Mouse (Mus musculus) neural tube, embryonic 13.5 days (tissue): ENCODE measurements around the gene Qrich2. TPM values are rescaled to one million over a fixed set of nuclear protein-coding genes. Genes with fewer than 3 reads are reported as not detected.
"Not testable (repeated sequence)": the region's sequence is repeated elsewhere in the genome, so short reads cannot be mapped to it uniquely, and the experiment has no call there.

Experiments used
- ATAC-seq: fragments of 200-750 bp; cut with Nextera tagmentation; 2 replicates; pipeline ENCODE4 v1.8.0; 2017; ENCODE audit warnings: low read depth, mild to moderate bottlenecking, moderate TSS enrichment, moderate library complexity
- H3K27ac ChIP-seq: fragments of 300-500 bp; sonication (generic); replicated peaks from 2 replicates; pipeline ENCODE4 v1.5.1; 2015; ENCODE audit warnings: moderate library complexity, mild to moderate bottlenecking, inconsistent platforms
- H3K27me3 ChIP-seq: fragments of 300-500 bp; sonication (generic); 2 replicates; pipeline ENCODE4 v1.6.1; 2015; ENCODE audit warnings: mild to moderate bottlenecking, inconsistent platforms
- H3K36me3 ChIP-seq: fragments of 300-500 bp; sonication (generic); 2 replicates; pipeline ENCODE4 v1.6.1; 2015; ENCODE audit warnings: mild to moderate bottlenecking, inconsistent platforms
- H3K4me1 ChIP-seq: fragments of 300-500 bp; sonication (generic); replicated peaks from 2 replicates; pipeline ENCODE4 v1.6.1; 2015; ENCODE audit warnings: inconsistent platforms
- H3K4me2 ChIP-seq: fragments of 300-500 bp; sonication (generic); 2 replicates; pipeline ENCODE4 v1.6.1; 2015; ENCODE audit warnings: inconsistent platforms, mild to moderate bottlenecking, moderate library complexity
- H3K4me3 ChIP-seq: fragments of 300-500 bp; sonication (generic); 2 replicates; pipeline ENCODE4 v1.5.1; 2015; ENCODE audit warnings: mild to moderate bottlenecking, inconsistent platforms
- H3K9ac ChIP-seq: fragments of 300-500 bp; sonication (generic); 2 replicates; pipeline ENCODE4 v1.6.1; 2015; ENCODE audit warnings: moderate library complexity, mild to moderate bottlenecking, inconsistent platforms
- H3K9me3 ChIP-seq: fragments of 300-500 bp; sonication (generic); 2 replicates; pipeline ENCODE4 v1.6.1; 2016; ENCODE audit warnings: inconsistent platforms
- WGBS: fragments of 180-500 bp; shearing (Covaris S2); methylation state at CpG from one replicate; pipeline ENCODE4 v1.1.7; 2015; 5-methylcytosine and 5-hydroxymethylcytosine counted together
- polyA plus RNA-seq: library from polyadenylated mRNA; unstranded; fragments of >200 nt; fragmentation: Nextera tagmentation; extraction: Ambion mirVana; gene quantifications from 2 replicates; pipeline ENCODE4 v1.2.1, GENCODE M21; 2015

Qrich2 gene
- polyA plus RNA-seq, 1 experiment from 2014 or later, result not detected

DNA sequence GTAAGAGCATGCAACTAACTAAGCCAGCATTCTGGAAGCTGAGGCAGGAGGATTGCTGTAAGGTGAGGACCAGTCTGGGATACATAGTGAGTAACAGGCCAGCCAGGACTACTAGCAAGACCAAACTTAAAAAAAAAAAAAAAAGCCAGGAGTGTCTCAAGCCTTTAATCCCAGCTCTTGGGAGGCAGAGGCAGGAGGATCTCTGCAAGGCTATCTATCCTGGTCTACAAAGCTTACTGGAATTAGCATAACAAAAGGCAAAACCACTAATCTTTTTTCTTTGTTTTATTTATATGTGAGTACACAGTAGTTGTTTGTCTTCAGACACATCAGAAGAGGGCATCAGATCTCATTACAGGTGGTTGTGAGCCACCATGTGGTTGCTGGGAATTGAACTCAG, 22.2 kb upstream of the Qrich2 start:
- ATAC-seq, result no peak
- no peak overlapping the region for H3K4me2 ChIP-seq

DNA sequence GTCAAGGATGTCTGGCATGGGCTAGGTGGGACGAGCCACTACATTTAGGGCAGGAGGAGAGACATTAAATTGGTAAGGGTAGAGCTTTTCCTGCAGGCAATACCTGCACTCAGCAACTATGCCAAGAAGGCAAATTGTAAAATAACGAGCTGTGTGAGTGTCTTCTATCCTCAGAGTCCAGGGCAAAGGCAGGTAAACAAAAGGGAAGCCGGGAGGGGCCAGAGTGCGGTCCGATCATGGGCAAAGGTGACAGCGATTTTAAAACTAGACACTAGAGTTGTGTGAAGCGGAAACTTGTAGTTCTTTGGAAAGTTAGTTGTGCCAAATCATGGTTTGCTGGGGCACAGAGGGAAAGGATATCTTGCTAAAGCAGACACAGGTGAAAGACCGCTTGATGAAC, 18.2 kb upstream of the Qrich2 start:
- H3K36me3 ChIP-seq, result peaks cover 86% of the 10 kb centered on the region
- no peak for ATAC-seq

More for the DNA sequence above, 22.2 kb upstream of the Qrich2 start:
- H3K4me3 ChIP-seq, result peak overlapping the region; percentile 95; the same call in 1 of the 2 replicates
- no peaks in the 10 kb centered on the region for H3K27me3 ChIP-seq
- H3K27ac ChIP-seq, result no peak overlapping the region
- H3K4me1 ChIP-seq, result peaks cover 17% of the 10 kb centered on the region
- H3K9me3 ChIP-seq, result no peaks in the 10 kb centered on the region
- peaks cover 50% of the 10 kb centered on the region for H3K36me3 ChIP-seq
- no peak overlapping the region for H3K9ac ChIP-seq

GRCm38 (mm10) chr11:116481776-116482175, 15.7 kb upstream of the Qrich2 start:
- Histone ChIP-seq H3K27ac (no peak overlapping the region), H3K27me3 (no peaks in the 10 kb centered on the region), H3K9ac (no peak overlapping the region), H3K36me3 (peaks cover 97% of the 10 kb centered on the region), H3K4me1 (no peaks in the 10 kb centered on the region), H3K4me3 (no peak overlapping the region), H3K4me2 (no peak overlapping the region), H3K9me3 (no peaks in the 10 kb centered on the region)
- no peak for ATAC-seq
- 79% methylated on average over 7 of the region's 7 CpGs for WGBS

More for the DNA sequence above, 18.2 kb upstream of the Qrich2 start:
- Histone ChIP-seq H3K27me3 (no peaks in the 10 kb centered on the region), H3K4me3 (no peak overlapping the region), H3K9me3 (no peaks in the 10 kb centered on the region), H3K27ac (no peak overlapping the region), H3K4me2 (no peak overlapping the region), H3K9ac (no peak overlapping the region), H3K4me1 (peaks cover 8% of the 10 kb centered on the region)
- 95% methylated on average over 8 of the region's 8 CpGs for WGBS

DNA sequence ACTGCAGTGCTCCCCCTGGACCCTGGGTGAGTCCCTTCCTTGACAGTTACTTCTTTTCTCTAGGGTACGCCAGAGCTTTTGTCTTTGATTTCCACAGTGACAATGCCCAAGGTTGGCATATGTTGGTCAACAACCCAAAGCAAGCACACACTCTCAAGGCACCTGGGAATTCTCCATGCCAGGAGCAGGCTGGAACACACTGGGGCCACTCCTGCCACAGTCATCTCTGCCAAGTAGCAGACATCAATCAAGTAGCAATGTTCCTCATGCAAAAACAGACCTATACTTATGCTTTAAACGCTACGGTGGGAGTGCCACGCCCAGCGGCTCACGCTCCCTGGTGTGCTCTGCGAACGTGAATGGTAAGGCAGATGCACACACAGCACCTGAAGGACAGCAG, 14.9 kb upstream of the Qrich2 start:
- Histone ChIP-seq H3K9ac (no peak overlapping the region), H3K27ac (no peak overlapping the region), H3K27me3 (no peaks in the 10 kb centered on the region), H3K4me1 (no peaks in the 10 kb centered on the region), H3K9me3 (no peaks in the 10 kb centered on the region), H3K4me3 (no peak overlapping the region), H3K4me2 (no peak overlapping the region), H3K36me3 (peaks cover 97% of the 10 kb centered on the region)
- WGBS, result 94% methylated on average over 8 of the region's 8 CpGs
- ATAC-seq, result no peak

DNA sequence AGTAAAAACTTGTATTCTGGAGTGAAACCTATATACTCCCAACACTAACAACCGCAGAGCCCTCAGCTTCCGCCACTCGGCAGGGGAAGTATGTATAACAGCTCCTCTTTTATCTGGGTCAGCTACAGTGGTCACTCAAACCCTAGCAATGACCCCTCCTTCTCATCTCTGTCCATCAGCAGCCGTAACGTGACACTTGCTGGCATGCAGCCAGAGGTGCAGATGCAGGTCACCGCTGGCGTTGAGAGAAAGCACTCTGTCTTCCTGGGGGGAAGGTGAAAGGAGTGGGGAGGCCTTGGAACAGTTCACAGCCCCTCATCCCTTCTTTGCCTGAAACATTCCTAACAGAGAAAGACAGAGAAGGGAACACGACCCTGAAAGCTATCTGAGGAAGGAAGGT, 13.8 kb upstream of the Qrich2 start:
- peaks cover 97% of the 10 kb centered on the region for H3K36me3 ChIP-seq
- 65% methylated on average over 8 of the region's 8 CpGs for whole genome bisulfite sequencing

DNA sequence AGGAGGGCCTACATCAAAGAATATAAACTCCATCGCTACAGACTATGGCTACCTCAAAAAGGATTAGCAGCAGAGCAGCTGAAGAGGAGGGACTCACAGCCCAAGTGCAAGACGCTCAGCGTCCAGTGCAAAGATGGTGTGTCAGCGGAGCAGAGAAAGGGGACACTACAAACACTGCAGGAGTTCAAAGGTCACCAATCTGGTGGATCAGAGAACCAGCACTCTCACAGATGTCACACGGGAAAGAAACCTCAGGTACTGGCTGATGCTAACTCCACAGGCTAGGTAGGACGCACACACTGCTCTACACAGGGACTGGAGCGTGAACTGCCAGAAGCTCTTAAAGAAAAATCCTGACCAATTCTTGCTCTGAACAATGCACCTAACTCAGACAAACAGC, 12.9 kb upstream of the Qrich2 start:
- 83% methylated on average over 7 of the region's 7 CpGs for WGBS
- no peaks in the 10 kb centered on the region for H3K9me3 ChIP-seq
- no peak overlapping the region for H3K9ac ChIP-seq
- ATAC-seq, result no peak
- no peak overlapping the region for H3K27ac ChIP-seq
- no peak overlapping the region for H3K4me2 ChIP-seq
- no peaks in the 10 kb centered on the region for H3K27me3 ChIP-seq
- H3K4me3 ChIP-seq, result no peak overlapping the region
- no peaks in the 10 kb centered on the region for H3K4me1 ChIP-seq
- H3K36me3 ChIP-seq, result peaks cover 97% of the 10 kb centered on the region

More for the DNA sequence above, 13.8 kb upstream of the Qrich2 start:
- Histone ChIP-seq H3K4me3 (no peak overlapping the region), H3K4me2 (no peak overlapping the region), H3K27ac (no peak overlapping the region), H3K9me3 (no peaks in the 10 kb centered on the region), H3K4me1 (no peaks in the 10 kb centered on the region), H3K27me3 (no peaks in the 10 kb centered on the region), H3K9ac (no peak overlapping the region)
- no peak for ATAC-seq

DNA sequence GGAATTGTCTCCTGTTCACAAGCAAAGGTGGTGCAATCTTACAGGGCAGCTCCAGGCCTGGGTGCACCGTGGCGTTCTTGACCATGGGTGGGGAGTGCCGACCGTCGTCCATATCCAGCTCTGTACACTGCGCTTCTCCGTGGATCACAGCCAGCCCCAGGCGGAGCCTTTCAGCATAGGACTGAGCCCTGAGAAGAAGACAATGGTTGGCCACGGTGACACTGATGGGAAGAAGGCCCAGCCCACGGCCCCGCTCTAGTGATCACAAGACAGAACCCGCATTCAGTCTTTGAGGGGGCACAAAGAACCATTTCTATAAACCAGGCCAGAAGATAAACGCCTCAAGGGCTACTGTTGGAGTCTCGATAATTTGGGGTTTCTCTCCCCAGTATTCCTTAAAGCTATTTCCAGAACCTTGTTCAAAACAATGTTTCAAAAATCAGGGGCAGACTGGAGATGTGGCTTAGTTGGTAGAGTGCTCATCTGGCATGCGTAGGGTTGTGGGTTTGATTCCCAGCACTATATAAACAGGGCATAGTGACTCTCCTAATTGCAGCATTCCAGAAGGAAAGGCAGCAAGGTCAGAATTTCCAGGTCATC, 11.2 kb upstream of the Qrich2 start:
- 82% methylated on average over 15 of the region's 15 CpGs for WGBS
- peaks cover 99% of the 10 kb centered on the region for H3K36me3 ChIP-seq
- ATAC-seq, result no peak

GRCm38 (mm10) chr11:116476696-116477095, 10.7 kb upstream of the Qrich2 start:
- Histone ChIP-seq H3K27ac (no peak overlapping the region), H3K9me3 (no peaks in the 10 kb centered on the region), H3K27me3 (no peaks in the 10 kb centered on the region), H3K9ac (no peak overlapping the region), H3K4me2 (no peak overlapping the region), H3K36me3 (peaks cover 99% of the 10 kb centered on the region), H3K4me3 (no peak overlapping the region), H3K4me1 (no peaks in the 10 kb centered on the region)
- no peak for ATAC-seq
- WGBS, result 91% methylated on average over 6 of the region's 6 CpGs

More for the DNA sequence above, 11.2 kb upstream of the Qrich2 start:
- no peaks in the 10 kb centered on the region for H3K9me3 ChIP-seq
- no peak overlapping the region for H3K27ac ChIP-seq
- no peaks in the 10 kb centered on the region for H3K27me3 ChIP-seq
- H3K4me3 ChIP-seq, result no peak overlapping the region
- H3K4me1 ChIP-seq, result no peaks in the 10 kb centered on the region
- H3K4me2 ChIP-seq, result no peak overlapping the region
- H3K9ac ChIP-seq, result no peak overlapping the region

DNA sequence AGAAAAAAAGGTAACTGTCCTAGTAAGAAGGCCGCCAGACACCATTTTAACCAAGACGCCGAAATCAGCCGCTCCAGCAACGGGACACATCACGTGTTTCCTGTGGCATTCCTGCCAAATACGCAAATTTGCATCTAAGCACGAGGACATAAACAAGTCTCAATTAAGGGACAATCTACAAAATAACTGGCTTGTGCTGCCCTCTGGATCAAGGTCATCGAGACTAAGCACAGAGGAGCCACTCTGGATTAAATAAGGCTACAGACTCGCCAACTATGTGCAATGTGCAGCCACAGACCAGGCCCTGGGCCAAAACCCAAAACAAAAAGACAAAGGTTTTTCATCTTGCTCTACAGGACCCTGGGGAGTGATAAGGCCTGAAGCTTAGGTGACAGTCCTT, 10.0 kb upstream of the Qrich2 start:
- Histone ChIP-seq H3K27me3 (no peaks in the 10 kb centered on the region), H3K9ac (no peak overlapping the region), H3K36me3 (peaks cover 99% of the 10 kb centered on the region), H3K27ac (no peak overlapping the region; the same call in 1 of the 2 replicates), H3K4me2 (no peak overlapping the region), H3K4me1 (no peaks in the 10 kb centered on the region), H3K9me3 (no peaks in the 10 kb centered on the region), H3K4me3 (no peak overlapping the region)
- ATAC-seq, result no peak
- 87% methylated on average over 10 of the region's 10 CpGs for WGBS

DNA sequence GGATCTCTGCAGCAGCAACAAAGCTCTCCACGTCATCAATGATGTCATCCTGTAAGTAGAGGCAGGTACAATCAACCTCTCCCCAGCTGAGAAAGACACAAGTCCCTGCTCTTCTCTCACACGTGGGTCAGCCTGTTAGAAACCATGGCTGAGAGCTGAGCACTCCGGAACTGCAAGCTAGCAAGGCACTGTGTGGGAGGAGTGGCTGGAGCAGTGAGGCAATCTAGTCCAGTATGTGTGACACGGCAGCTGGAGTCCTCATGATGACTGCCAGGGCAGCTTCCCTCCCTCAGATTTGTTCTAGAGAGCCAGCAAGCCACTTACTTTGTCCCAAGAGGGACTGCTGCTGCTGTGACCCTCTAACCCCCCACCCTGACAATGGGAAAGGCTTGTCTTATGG, 6.2 kb upstream of the Qrich2 start:
- H3K4me3 ChIP-seq, result no peak overlapping the region
- H3K9me3 ChIP-seq, result no peaks in the 10 kb centered on the region
- H3K9ac ChIP-seq, result no peak overlapping the region
- no peak overlapping the region for H3K4me2 ChIP-seq
- no peak overlapping the region for H3K27ac ChIP-seq
- no peaks in the 10 kb centered on the region for H3K27me3 ChIP-seq
- H3K4me1 ChIP-seq, result no peaks in the 10 kb centered on the region
- ATAC-seq, result no peak
- 80% methylated on average over 4 of the region's 4 CpGs for WGBS
- peaks cover 77% of the 10 kb centered on the region for H3K36me3 ChIP-seq

- H3K4me3 ChIP-seq, result no peak overlapping the region
Measured at GRCm38 (mm10) chr11:116470896-116471295, 4.9 kb upstream of the Qrich2 start.

GRCm38 (mm10) chr11:116470249-116470648, 4.2 kb upstream of the Qrich2 start:
- Histone ChIP-seq H3K36me3 (peaks cover 57% of the 10 kb centered on the region), H3K27ac (no peak overlapping the region), H3K27me3 (no peaks in the 10 kb centered on the region), H3K4me2 (no peak overlapping the region), H3K4me1 (no peaks in the 10 kb centered on the region), H3K9ac (no peak overlapping the region), H3K4me3 (no peak overlapping the region), H3K9me3 (no peaks in the 10 kb centered on the region)
- ATAC-seq, result no peak
- WGBS, result 79% methylated on average over 3 of the region's 3 CpGs

More at GRCm38 (mm10) chr11:116470896-116471295, 4.9 kb upstream of the Qrich2 start:
- H3K36me3 ChIP-seq, result peaks cover 63% of the 10 kb centered on the region
- ATAC-seq, result no peak
- H3K9ac ChIP-seq, result no peak overlapping the region
- H3K9me3 ChIP-seq, result no peaks in the 10 kb centered on the region
- no peaks in the 10 kb centered on the region for H3K4me1 ChIP-seq
- H3K27me3 ChIP-seq, result no peaks in the 10 kb centered on the region
- no peak overlapping the region for H3K27ac ChIP-seq
- WGBS, result 89% methylated on average over 4 of the region's 4 CpGs
- no peak overlapping the region for H3K4me2 ChIP-seq

DNA sequence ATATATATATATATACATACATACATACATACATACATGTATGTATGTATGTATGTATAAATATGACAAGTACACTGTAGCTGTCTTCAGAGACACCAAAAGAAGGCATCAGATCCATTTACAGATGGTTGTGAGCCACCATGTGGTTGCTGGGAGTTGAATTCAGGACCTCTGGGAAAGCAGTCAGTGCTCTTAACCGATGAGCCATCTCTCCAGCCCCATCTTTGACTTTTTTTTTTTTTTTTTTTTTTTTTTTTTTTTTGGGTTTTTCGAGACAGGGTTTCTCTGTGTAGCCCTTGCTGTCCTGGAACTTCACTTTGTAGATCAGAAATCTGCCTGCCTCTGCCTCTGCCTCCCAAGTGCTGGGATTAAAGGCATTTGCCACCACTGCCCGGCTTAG, 2.3 kb upstream of the Qrich2 start:
- ATAC-seq, result not testable (repeated sequence)
- WGBS, result 72% methylated on average over 3 of the region's 3 CpGs

More for the DNA sequence above, 2.3 kb upstream of the Qrich2 start:
- H3K9ac ChIP-seq, H3K27ac ChIP-seq, H3K4me2 ChIP-seq, H3K9me3 ChIP-seq, H3K27me3 ChIP-seq, H3K4me1 ChIP-seq, H3K4me3 ChIP-seq: not testable (repeated sequence)
- H3K36me3 ChIP-seq, result peaks cover 38% of the 10 kb centered on the region
